Mouse (Mus musculus): ENCODE data around the gene Ctr9. TPM values are rescaled to one million over a fixed set of nuclear protein-coding genes. Genes with fewer than 3 reads are reported as not detected.

The Ctr9 gene
- polyA plus RNA-seq, 1 experiment from 2014 or later = 73.3 TPM

GRCm38 (mm10) chr7:110990356-110991220 is 38.2 kb upstream of the Ctr9 start:
- H3K4me1 ChIP-seq (ENCODE audit: control insufficient read depth, insufficient read depth, low read length) = 0 out of 2 replicates have a peak, but pooled peaks cover 2% of the 10 kb centered on the region
- DNase-seq (ENCODE audit: low spot score) (no peak), ATAC-seq (ENCODE audit: insufficient number of reproducible peaks, low FRiP score, low TSS enrichment, low read depth) (no peak)
- H3K27ac ChIP-seq (replicated peaks; ENCODE audit: low read depth, low read length) = no peak overlapping the region
- H3K36me3 ChIP-seq (ENCODE audit: control insufficient read depth, insufficient read depth, low read length) = no peaks in the 10 kb centered on the region
- H3K9ac ChIP-seq (ENCODE audit: low read length) = no peak overlapping the region
- H3K27me3 ChIP-seq (ENCODE audit: control insufficient read depth, insufficient read depth, low read length) = no peaks in the 10 kb centered on the region
- H3K4me2 ChIP-seq (ENCODE audit: low read depth, severe bottlenecking) = no peak overlapping the region
- H3K4me3 ChIP-seq (ENCODE audit: low read depth, low read length) = no peak overlapping the region
- WGBS = 63% methylated on average over 5 of the region's 5 CpGs
- H3K9me3 ChIP-seq (ENCODE audit: control insufficient read depth, low read length) = no peaks in the 10 kb centered on the region

GRCm38 (mm10) chr7:110991221-110991494 is 37.6 kb upstream of the Ctr9 start:
- Histone ChIP-seq H3K4me2 (ENCODE audit: low read depth, severe bottlenecking) (no peak overlapping the region), H3K4me1 (ENCODE audit: control insufficient read depth, insufficient read depth, low read length) (0 out of 2 replicates have a peak, but pooled peaks cover 2% of the 10 kb centered on the region), H3K9ac (ENCODE audit: low read length) (no peak overlapping the region), H3K27me3 (ENCODE audit: control insufficient read depth, insufficient read depth, low read length) (no peaks in the 10 kb centered on the region), H3K4me3 (ENCODE audit: low read depth, low read length) (no peak overlapping the region), H3K9me3 (ENCODE audit: control insufficient read depth, low read length) (no peaks in the 10 kb centered on the region), H3K27ac (replicated peaks; ENCODE audit: low read depth, low read length) (no peak overlapping the region), H3K36me3 (ENCODE audit: control insufficient read depth, insufficient read depth, low read length) (no peaks in the 10 kb centered on the region)
- 28% methylated on average over 4 of the region's 4 CpGs for WGBS
- DNase-seq (ENCODE audit: low spot score) = no peak
- ATAC-seq (ENCODE audit: insufficient number of reproducible peaks, low FRiP score, low TSS enrichment, low read depth) = no peak

GRCm38 (mm10) chr7:110998887-110999827 is 29.6 kb upstream of the Ctr9 start:
- no peaks in the 10 kb centered on the region for H3K4me1 ChIP-seq (ENCODE audit: control insufficient read depth, insufficient read depth, low read length)
- ATAC-seq (ENCODE audit: insufficient number of reproducible peaks, low FRiP score, low TSS enrichment, low read depth) = no peak
- H3K4me2 ChIP-seq (ENCODE audit: low read depth, severe bottlenecking) = no peak overlapping the region
- H3K9ac ChIP-seq (ENCODE audit: low read length) = no peak overlapping the region
- no peaks in the 10 kb centered on the region for H3K27me3 ChIP-seq (ENCODE audit: control insufficient read depth, insufficient read depth, low read length)
- H3K27ac ChIP-seq (replicated peaks; ENCODE audit: low read depth, low read length) = no peak overlapping the region
- H3K9me3 ChIP-seq (ENCODE audit: control insufficient read depth, low read length) = no peaks in the 10 kb centered on the region
- H3K36me3 ChIP-seq (ENCODE audit: control insufficient read depth, insufficient read depth, low read length) = no peaks in the 10 kb centered on the region
- DNase-seq (ENCODE audit: low spot score) = no peak
- 84% methylated on average over 15 of the region's 15 CpGs for WGBS
- no peak overlapping the region for H3K4me3 ChIP-seq (ENCODE audit: low read depth, low read length)

- DNase-seq (ENCODE audit: low spot score) (no peak), ATAC-seq (ENCODE audit: insufficient number of reproducible peaks, low FRiP score, low TSS enrichment, low read depth) (no peak)
- H3K9ac ChIP-seq (ENCODE audit: low read length) = no peak overlapping the region
- WGBS = 82% methylated on average over 3 of the region's 3 CpGs
- no peaks in the 10 kb centered on the region for H3K36me3 ChIP-seq (ENCODE audit: control insufficient read depth, insufficient read depth, low read length)
- H3K4me1 ChIP-seq (ENCODE audit: control insufficient read depth, insufficient read depth, low read length) = no peaks in the 10 kb centered on the region
- H3K27ac ChIP-seq (replicated peaks; ENCODE audit: low read depth, low read length) = no peak overlapping the region
- no peaks in the 10 kb centered on the region for H3K27me3 ChIP-seq (ENCODE audit: control insufficient read depth, insufficient read depth, low read length)
- no peaks in the 10 kb centered on the region for H3K9me3 ChIP-seq (ENCODE audit: control insufficient read depth, low read length)
- H3K4me2 ChIP-seq (ENCODE audit: low read depth, severe bottlenecking) = no peak overlapping the region
- H3K4me3 ChIP-seq (ENCODE audit: low read depth, low read length) = no peak overlapping the region
Measured at GRCm38 (mm10) chr7:111004136-111004840, 24.5 kb upstream of the Ctr9 start.

- no peak for ATAC-seq (ENCODE audit: insufficient number of reproducible peaks, low FRiP score, low TSS enrichment, low read depth)
- no peaks in the 10 kb centered on the region for H3K9me3 ChIP-seq (ENCODE audit: control insufficient read depth, low read length)
- H3K4me3 ChIP-seq (ENCODE audit: low read depth, low read length) = no peak overlapping the region
- WGBS = 83% methylated on average over 7 of the region's 7 CpGs
- no peak overlapping the region for H3K9ac ChIP-seq (ENCODE audit: low read length)
- H3K4me2 ChIP-seq (ENCODE audit: low read depth, severe bottlenecking) = no peak overlapping the region
- DNase-seq (ENCODE audit: low spot score) = no peak
- H3K36me3 ChIP-seq (ENCODE audit: control insufficient read depth, insufficient read depth, low read length) = no peaks in the 10 kb centered on the region
- no peaks in the 10 kb centered on the region for H3K27me3 ChIP-seq (ENCODE audit: control insufficient read depth, insufficient read depth, low read length)
- no peak overlapping the region for H3K27ac ChIP-seq (replicated peaks; ENCODE audit: low read depth, low read length)
- no peaks in the 10 kb centered on the region for H3K4me1 ChIP-seq (ENCODE audit: control insufficient read depth, insufficient read depth, low read length)
Measured at GRCm38 (mm10) chr7:111014039-111014605, 14.6 kb upstream of the Ctr9 start.

GRCm38 (mm10) chr7:111014893-111015292 is 13.9 kb upstream of the Ctr9 start:
- WGBS = 41% methylated on average over 5 of the region's 5 CpGs
- ATAC-seq (ENCODE audit: insufficient number of reproducible peaks, low FRiP score, low TSS enrichment, low read depth) (peak; percentile 83), DNase-seq (ENCODE audit: low spot score) (peak; percentile 95)
- Histone ChIP-seq H3K9ac (ENCODE audit: low read length) (no peak overlapping the region), H3K27ac (replicated peaks; ENCODE audit: low read depth, low read length) (no peak overlapping the region), H3K27me3 (ENCODE audit: control insufficient read depth, insufficient read depth, low read length) (no peaks in the 10 kb centered on the region), H3K4me3 (ENCODE audit: low read depth, low read length) (no peak overlapping the region), H3K36me3 (ENCODE audit: control insufficient read depth, insufficient read depth, low read length) (no peaks in the 10 kb centered on the region), H3K4me2 (ENCODE audit: low read depth, severe bottlenecking) (no peak overlapping the region), H3K9me3 (ENCODE audit: control insufficient read depth, low read length) (no peaks in the 10 kb centered on the region), H3K4me1 (ENCODE audit: control insufficient read depth, insufficient read depth, low read length) (no peaks in the 10 kb centered on the region)

GRCm38 (mm10) chr7:111015731-111016130 is 13.0 kb upstream of the Ctr9 start:
- H3K9ac ChIP-seq (ENCODE audit: low read length) = no peak overlapping the region
- H3K4me2 ChIP-seq (ENCODE audit: low read depth, severe bottlenecking) = no peak overlapping the region
- no peaks in the 10 kb centered on the region for H3K36me3 ChIP-seq (ENCODE audit: control insufficient read depth, insufficient read depth, low read length)
- DNase-seq (ENCODE audit: low spot score) (no peak), ATAC-seq (ENCODE audit: insufficient number of reproducible peaks, low FRiP score, low TSS enrichment, low read depth) (no peak)
- H3K4me1 ChIP-seq (ENCODE audit: control insufficient read depth, insufficient read depth, low read length) = no peaks in the 10 kb centered on the region
- H3K27me3 ChIP-seq (ENCODE audit: control insufficient read depth, insufficient read depth, low read length) = no peaks in the 10 kb centered on the region
- no peak overlapping the region for H3K4me3 ChIP-seq (ENCODE audit: low read depth, low read length)
- no peak overlapping the region for H3K27ac ChIP-seq (replicated peaks; ENCODE audit: low read depth, low read length)
- WGBS = 70% methylated on average over 5 of the region's 5 CpGs
- no peaks in the 10 kb centered on the region for H3K9me3 ChIP-seq (ENCODE audit: control insufficient read depth, low read length)

GRCm38 (mm10) chr7:111016921-111017320 is 11.8 kb upstream of the Ctr9 start:
- H3K9me3 ChIP-seq (ENCODE audit: control insufficient read depth, low read length) = no peaks in the 10 kb centered on the region
- H3K36me3 ChIP-seq (ENCODE audit: control insufficient read depth, insufficient read depth, low read length) = no peaks in the 10 kb centered on the region
- no peak overlapping the region for H3K4me2 ChIP-seq (ENCODE audit: low read depth, severe bottlenecking)
- ATAC-seq (ENCODE audit: insufficient number of reproducible peaks, low FRiP score, low TSS enrichment, low read depth) (no peak), DNase-seq (ENCODE audit: low spot score) (no peak)
- H3K27ac ChIP-seq (replicated peaks; ENCODE audit: low read depth, low read length) = no peak overlapping the region
- H3K4me3 ChIP-seq (ENCODE audit: low read depth, low read length) = no peak overlapping the region
- no peak overlapping the region for H3K9ac ChIP-seq (ENCODE audit: low read length)
- H3K4me1 ChIP-seq (ENCODE audit: control insufficient read depth, insufficient read depth, low read length) = no peaks in the 10 kb centered on the region
- no peaks in the 10 kb centered on the region for H3K27me3 ChIP-seq (ENCODE audit: control insufficient read depth, insufficient read depth, low read length)
- WGBS = 69% methylated on average over 3 of the region's 3 CpGs
